ENCODE assay signal across 25 mouse cellular contexts in the genomic region with DNA sequence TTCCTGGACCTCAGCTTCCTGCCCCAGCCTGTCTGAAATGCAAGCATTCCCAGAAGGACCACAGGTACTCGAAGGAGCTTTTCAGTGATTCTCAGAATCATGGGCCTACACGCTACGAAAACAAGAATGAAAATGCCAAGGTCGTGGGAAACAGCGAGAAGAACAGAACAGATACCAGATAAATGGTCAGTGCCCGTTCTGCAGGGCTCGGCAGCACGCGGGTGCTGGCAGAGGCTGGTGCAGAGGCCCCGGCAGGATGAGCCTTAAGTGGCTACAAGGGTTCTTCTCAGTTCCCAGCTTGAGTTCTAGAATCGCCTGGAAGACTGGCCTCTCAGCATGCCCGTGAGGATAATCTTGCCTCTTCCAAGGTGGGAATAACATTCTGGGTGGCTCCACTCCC. TPM values are rescaled to one million over a fixed set of nuclear protein-coding genes. Genes with fewer than 3 reads are reported as not detected.
DNase-seq lines count a peak whose midpoint lies in the region; ATAC-seq lines count a peak whose summit lies in the region.
"Had no signal": no experiment of that assay in that cellular context is flagged by ENCODE, and none has a peak within 500 bp of the region (broad histone marks: within the 10 kb centered on the region; RNA-seq: fewer than 3 reads in every experiment).

No protein-coding gene starts in this region.

- peaks cover 35% of the 10 kb centered on the region for H3K4me1 ChIP-seq in heart, embryonic 15.5 days (replicated peaks)
- H3K4me1 ChIP-seq in heart, embryonic 12.5 days (replicated peaks), result peaks cover 24% of the 10 kb centered on the region
- H3K4me1 ChIP-seq: embryonic facial prominence, embryonic 10.5 days; embryonic facial prominence, embryonic 13.5 days; forebrain, embryonic 12.5 days; forebrain, embryonic 15.5 days had no signal

- H3K9ac ChIP-seq in heart, embryonic 15.5 days, result peak overlapping the region; percentile 0; the same call in 1 of the 2 replicates
- no peak overlapping the region for H3K9ac ChIP-seq in heart, embryonic 12.5 days
- H3K9ac ChIP-seq: embryonic facial prominence, embryonic 13.5 days; forebrain, embryonic 12.5 days; forebrain, embryonic 15.5 days; hindbrain, embryonic 14.5 days had no signal

- no peak overlapping the region for H3K4me2 ChIP-seq in heart, embryonic 15.5 days
- H3K4me2 ChIP-seq in heart, embryonic 12.5 days, result no peak overlapping the region
- H3K4me2 ChIP-seq: embryonic facial prominence, embryonic 13.5 days; forebrain, embryonic 12.5 days; forebrain, embryonic 15.5 days; hindbrain, embryonic 14.5 days had no signal

- H3K9me3 ChIP-seq in heart, embryonic 15.5 days (replicated peaks), result no peaks in the 10 kb centered on the region
- H3K9me3 ChIP-seq in heart, embryonic 12.5 days (replicated peaks), result peaks cover 6% of the 10 kb centered on the region; the same call in 1 of the 2 replicates
- H3K9me3 ChIP-seq: embryonic facial prominence, embryonic 10.5 days; embryonic facial prominence, embryonic 13.5 days; forebrain, embryonic 12.5 days; forebrain, embryonic 15.5 days had no signal

- WGBS in heart, embryonic 15.5 days, result 89% methylated on average over 12 of the region's 12 CpGs
- WGBS in heart, embryonic 12.5 days, result 90% methylated on average over 12 of the region's 12 CpGs

- no peaks in the 10 kb centered on the region for H3K27me3 ChIP-seq in heart, embryonic 15.5 days
- H3K27me3 ChIP-seq in heart, embryonic 12.5 days (replicated peaks), result no peaks in the 10 kb centered on the region
- H3K27me3 ChIP-seq: embryonic facial prominence, embryonic 13.5 days; forebrain, embryonic 12.5 days; forebrain, embryonic 15.5 days had no signal

- no peaks in the 10 kb centered on the region for H3K36me3 ChIP-seq in heart, embryonic 15.5 days
- H3K36me3 ChIP-seq in heart, embryonic 12.5 days, result peaks cover 38% of the 10 kb centered on the region
- H3K36me3 ChIP-seq: embryonic facial prominence, embryonic 13.5 days; forebrain, embryonic 12.5 days; forebrain, embryonic 15.5 days; G1E had no signal

- peak; percentile 71 for DNase-seq in adrenal gland, adult 2 months
- no peak for DNase-seq in adrenal gland, postnatal 4 days (ENCODE audit: low spot score in 2 of 2)
- DNase-seq in adrenal gland, postnatal 14 days, result peak; percentile 54
- no peak for DNase-seq in gastrocnemius, postnatal 25 days
- DNase-seq: cerebellum, adult 11-12 months; cerebellum, adult 8-10 months; embryo, embryonic 11 days; gastrocnemius, postnatal 36 days; kidney, adult 18-20 months; kidney, adult 9 months had no signal

- H3K27ac ChIP-seq in heart, embryonic 15.5 days, result no peak overlapping the region
- no peak overlapping the region for H3K27ac ChIP-seq in heart, embryonic 12.5 days (ENCODE audit: poor library complexity, severe bottlenecking)
- H3K27ac ChIP-seq: embryonic facial prominence, embryonic 10.5 days; embryonic facial prominence, embryonic 13.5 days; forebrain, embryonic 12.5 days; forebrain, embryonic 15.5 days; hindbrain, embryonic 14.5 days; hindbrain, postnatal 0 days had no signal

- no peak for ATAC-seq in heart, embryonic 15.5 days (replicated peaks; ENCODE audit: insufficient number of reproducible peaks, insufficient read depth, low FRiP score, low read depth)
- ATAC-seq in heart, embryonic 12.5 days (ENCODE audit: insufficient number of reproducible peaks, low FRiP score), result no peak
- ATAC-seq in activated CD4-positive, CD25-positive, alpha-beta regulatory T cell, adult 4 months, result no peak
- ATAC-seq: forebrain, embryonic 15.5 days; hindbrain, postnatal 0 days; inflammation-experienced regulatory T-cells, adult 6 months; intestine, embryonic 16.5 days; Patski had no signal

- H3K4me3 ChIP-seq in heart, embryonic 15.5 days, result no peak overlapping the region
- H3K4me3 ChIP-seq in heart, embryonic 12.5 days, result no peak overlapping the region
- H3K4me3 ChIP-seq: embryonic facial prominence, embryonic 10.5 days; embryonic facial prominence, embryonic 13.5 days; erythroblast, embryonic 14.5 days; forebrain, embryonic 12.5 days; forebrain, embryonic 15.5 days had no signal

RNA-seq across cellular contexts. Expression of a gene that starts 23.7 kb away (rescaled TPM):
- 10 to 100 TPM; 14.8 to 21.7 TPM for total RNA-seq in adrenal gland, adult 2 months (2021)
- polyA plus RNA-seq in adrenal gland, adult 2 months (2012; rRNA removed), result 7.7 and 9.4 TPM in 2 replicates
- total RNA-seq in adrenal gland, postnatal 4 days (2021), result 10 to 100 TPM; 15.8 to 17.0 TPM
- polyA plus RNA-seq in heart, embryonic 15.5 days (2015; fragmentation: Nextera tagmentation; extraction: Ambion mirVana), result 0.60 and 0.62 TPM in 2 replicates
- polyA plus RNA-seq in heart, embryonic 12.5 days (2016; fragmentation: Nextera tagmentation; extraction: Ambion mirVana), result 0.24 and 0.30 TPM in 2 replicates
- 16.4 and 22.1 TPM in 2 replicates for total RNA-seq in adrenal gland, postnatal 14 days (2021)
- polyA plus RNA-seq in activated CD4-positive, CD25-positive, alpha-beta regulatory T cell, adult 4 months (2017; shearing (Covaris generic)), result under 1 TPM; 0.61 to 0.96 TPM
- total RNA-seq in gastrocnemius, postnatal 25 days (2021), result 10 to 100 TPM; 22.1 to 27.4 TPM
- polyA plus RNA-seq: erythroblast, embryonic 14.5 days; G1E had no signal

RNA-seq across cellular contexts. Expression of a gene that starts 26.7 kb away (rescaled TPM):
- 10 to 100 TPM; 17.3 to 37.2 TPM for total RNA-seq in adrenal gland, adult 2 months (2021)
- 65.3 and 74.3 TPM in 2 replicates for polyA plus RNA-seq in adrenal gland, adult 2 months (2012; rRNA removed)
- 10 to 100 TPM; 21.5 to 22.3 TPM for total RNA-seq in adrenal gland, postnatal 4 days (2021)
- polyA plus RNA-seq in heart, embryonic 15.5 days (2015; fragmentation: Nextera tagmentation; extraction: Ambion mirVana), result 22.5 and 25.7 TPM in 2 replicates
- polyA plus RNA-seq in heart, embryonic 12.5 days (2016; fragmentation: Nextera tagmentation; extraction: Ambion mirVana), result 22.5 and 22.9 TPM in 2 replicates
- 17.1 and 20.4 TPM in 2 replicates for total RNA-seq in adrenal gland, postnatal 14 days (2021)
- polyA plus RNA-seq in activated CD4-positive, CD25-positive, alpha-beta regulatory T cell, adult 4 months (2017; shearing (Covaris generic)), result under 1 TPM in 1 of 2 experiments, not detected in 1; 0.17 TPM
- 1 to 10 TPM; 4.2 to 5.5 TPM for total RNA-seq in gastrocnemius, postnatal 25 days (2021)
- total RNA-seq: G1E; granulocyte monocyte progenitor cell, adult 5-6 weeks had no signal
- polyA plus RNA-seq: erythroblast, embryonic 14.5 days; G1E; inflammation-experienced regulatory T-cells, adult 6 months had no signal

Comparison
In these comparisons a context has a peak if more than half of its experiments do, and no peak if none do; other contexts are left out.
1. DNase-seq: peak in adrenal gland, adult 2 months (single experiment) and adrenal gland, postnatal 14 days (single experiment); none in adrenal gland, postnatal 4 days (0 of 2) and gastrocnemius, postnatal 25 days (single experiment).